Mouse (Mus musculus) c-Kit-positive CD71-negative TER-119-negative erythroid progenitor cells, embryonic 14.5 days (primary cell): ENCODE data around the gene Klb.
A peak's percentile ranks its signal among the peaks of the same experiment; 100 is the strongest.
"Not testable (repeated sequence)": the region's sequence is repeated elsewhere in the genome, so short reads cannot be mapped to it uniquely, and the experiment has no call there.

ENCODE experiments used
- DNase-seq: peaks from one replicate; pipeline ENCODE4 v3.0.0-alpha.2; 2013; ENCODE audit warnings: low read depth

The Klb gene

DNA sequence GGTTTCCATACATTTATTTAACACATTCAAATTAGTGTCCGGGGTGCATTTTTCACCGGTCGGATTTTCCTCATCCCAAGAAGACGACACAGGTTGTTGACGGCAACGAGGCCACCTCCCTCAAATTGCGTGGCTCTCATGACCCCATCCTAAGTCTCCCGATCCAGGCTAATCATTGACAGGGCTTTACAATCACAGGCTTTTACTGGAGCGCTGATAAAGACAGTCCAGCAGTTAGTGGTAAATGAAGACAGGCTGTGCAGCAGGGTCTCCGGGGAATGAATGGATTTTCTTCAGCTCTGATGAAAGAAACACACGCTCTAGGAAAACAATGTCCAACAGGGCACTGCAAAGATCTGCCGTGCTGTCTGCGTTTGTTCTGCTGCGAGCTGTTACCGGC, at the start of gene Klb:
TSS of gene Klb (plus strand) at position 147 of the 400 bp plus-strand sequence.
- no peak for DNase-seq

DNA sequence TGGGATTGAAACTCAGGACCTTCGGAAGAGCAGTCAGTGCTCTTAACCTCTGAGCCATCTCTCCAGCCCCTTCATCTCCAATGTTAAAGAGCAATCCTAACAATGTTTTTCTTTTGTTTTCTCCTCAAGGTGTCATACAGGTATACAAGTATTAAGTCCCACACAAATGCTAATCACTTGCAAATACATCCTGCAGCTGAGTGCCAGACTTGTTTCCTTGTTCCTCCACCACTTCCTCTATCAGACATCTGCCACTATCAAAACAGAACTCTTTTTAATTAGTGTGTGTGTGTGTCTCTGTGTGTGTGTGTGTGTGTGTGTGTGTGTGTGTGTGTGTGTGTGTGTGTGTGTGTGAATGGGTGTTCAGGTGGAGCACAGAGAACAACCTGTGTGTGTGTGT, 48.5 kb upstream of the Klb start:
- DNase-seq: not testable (repeated sequence)

DNA sequence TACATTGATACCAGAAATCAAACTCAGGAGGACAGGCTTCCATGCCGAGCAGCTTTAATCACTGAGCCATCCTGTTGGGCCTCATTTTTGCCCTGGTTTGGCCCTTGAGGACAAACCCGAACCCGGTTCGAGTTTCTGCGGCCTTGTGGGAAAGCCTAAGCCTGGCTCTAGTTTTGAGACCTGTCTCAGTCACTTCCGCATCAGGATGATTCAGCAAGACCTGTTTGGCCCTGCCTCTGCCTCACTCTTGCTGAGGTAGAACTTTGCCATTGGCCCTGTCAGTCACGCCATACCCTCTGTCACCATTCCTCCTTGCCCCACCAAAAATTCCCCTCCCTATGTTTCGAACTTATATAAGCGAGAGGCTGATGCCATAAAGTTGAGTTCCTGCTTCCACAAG, 48.0 kb upstream of the Klb start:
- no peak for DNase-seq

- no peak for DNase-seq
These were observed 42.6 kb upstream of the Klb start for GRCm38 (mm10) chr5:65305516-65305915.

DNA sequence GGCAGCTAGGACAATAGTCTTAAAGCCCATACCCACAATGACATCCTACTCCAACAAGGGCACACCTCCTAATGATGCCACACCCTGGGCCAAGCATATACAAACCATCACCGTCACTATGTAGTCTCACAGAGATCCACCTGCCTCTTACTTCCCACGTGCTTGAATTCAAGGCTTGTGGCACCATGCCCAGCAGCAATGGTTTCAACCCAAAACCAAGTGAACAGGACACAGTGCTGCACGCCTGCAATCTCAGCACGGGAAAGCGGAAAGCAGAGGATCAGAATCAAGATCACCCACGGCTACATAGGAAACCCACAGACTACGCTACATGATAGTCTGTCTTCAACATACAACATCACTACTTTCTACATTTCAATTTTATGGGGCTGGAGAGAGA, 39.9 kb upstream of the Klb start:
- no peak for DNase-seq

DNA sequence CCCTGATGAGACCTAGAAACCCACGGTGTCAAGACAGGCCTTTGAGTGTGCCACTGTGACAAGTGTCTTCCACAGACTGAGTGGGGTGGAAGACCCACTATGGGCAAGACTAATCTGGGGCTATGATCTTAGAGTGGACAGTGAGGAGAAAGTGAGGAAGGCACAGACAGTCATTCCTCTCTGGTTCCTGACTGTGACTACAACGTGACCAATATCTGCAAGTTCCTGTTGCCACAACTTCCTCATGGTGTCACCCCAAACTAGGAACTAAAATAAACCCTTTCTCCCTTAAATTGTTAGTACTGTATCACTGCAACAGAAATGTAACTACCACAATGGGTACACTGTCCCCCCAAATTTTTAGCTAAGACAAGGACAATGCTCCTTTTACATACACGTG, 39.2 kb upstream of the Klb start:
- DNase-seq: no peak

- DNase-seq: no peak
These were observed 28.9 kb upstream of the Klb start for GRCm38 (mm10) chr5:65319176-65319575.

DNA sequence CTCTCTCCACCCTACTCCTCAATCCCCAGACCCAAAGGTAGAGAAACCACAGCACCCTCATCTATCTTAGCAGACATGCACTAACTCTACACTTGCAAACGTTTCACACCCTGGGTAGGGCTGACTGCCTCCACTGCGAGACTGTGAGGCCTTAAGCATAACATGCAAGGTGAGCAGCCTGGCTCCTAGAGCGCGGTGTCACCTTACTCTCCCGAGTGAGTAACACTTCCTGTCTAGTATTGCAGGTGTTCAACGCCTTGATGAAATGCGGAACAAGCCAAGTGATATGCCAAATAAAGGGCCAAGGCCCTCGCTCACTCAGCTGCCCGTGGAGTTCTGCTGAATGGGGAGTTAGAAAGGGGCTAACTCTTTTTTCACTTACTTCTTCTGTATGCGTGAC, 25.9 kb upstream of the Klb start:
- no peak for DNase-seq

GRCm38 (mm10) chr5:65324271-65324670, 23.8 kb upstream of the Klb start:
- no peak for DNase-seq

DNA sequence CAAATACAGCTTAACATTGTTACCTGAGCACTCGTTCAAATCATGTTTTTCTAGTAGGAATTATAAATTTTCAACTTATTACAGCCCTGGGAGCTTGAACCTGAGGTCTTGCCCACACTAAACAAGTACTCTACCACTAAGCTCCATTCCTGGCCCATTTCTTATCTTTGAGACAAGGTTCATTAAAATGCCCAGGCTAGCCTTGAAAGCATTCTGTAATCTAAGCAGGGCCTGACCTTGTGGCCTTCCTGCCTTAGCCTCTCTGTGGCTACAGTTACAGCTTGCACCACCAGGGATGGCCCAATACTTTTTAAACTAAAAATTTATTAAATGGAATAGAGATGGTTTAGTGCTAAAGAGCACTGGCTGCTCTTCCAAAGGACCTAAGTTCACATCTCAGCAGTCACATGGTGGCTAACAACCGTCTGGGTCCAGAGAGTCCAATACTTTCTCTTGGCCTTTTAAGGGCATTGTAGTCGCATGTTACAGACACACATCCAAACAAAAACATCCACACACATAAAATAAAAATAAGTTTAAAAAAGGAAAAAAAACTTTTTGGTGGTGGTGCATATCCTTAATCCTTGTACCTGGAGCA, 23.3 kb upstream of the Klb start:
- no peak for DNase-seq

- DNase-seq: no peak
These were observed 21.9 kb upstream of the Klb start for GRCm38 (mm10) chr5:65326212-65326611.

DNA sequence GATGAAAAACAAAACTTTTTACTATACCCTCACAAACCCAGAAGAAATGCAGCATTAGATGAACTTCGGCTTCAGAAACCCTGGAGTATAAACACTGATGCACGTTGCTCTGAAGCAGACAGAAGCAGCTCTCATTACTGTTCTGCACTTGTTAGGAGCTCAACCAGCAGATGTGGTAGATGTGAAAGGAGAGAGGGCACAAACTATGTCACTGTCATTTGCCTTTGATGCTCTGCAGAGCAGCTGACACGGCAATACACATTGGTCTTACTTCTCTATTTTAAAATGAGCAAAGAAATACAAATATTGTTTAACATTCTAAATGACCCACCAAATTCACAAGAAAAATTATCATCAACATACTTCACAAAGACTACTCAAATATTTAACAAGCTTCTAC, 18.1 kb upstream of the Klb start:
- no peak for DNase-seq

GRCm38 (mm10) chr5:65334788-65335187, 13.3 kb upstream of the Klb start:
- DNase-seq: no peak

- peak; percentile 75 for DNase-seq
These were observed 12.6 kb upstream of the Klb start, which contains the start of gene Rfc1 for GRCm38 (mm10) chr5:65335298-65336074. Gene Rfc1, minus strand, starts transcription at chr5:65335670.

- DNase-seq: no peak
These were observed 12.1 kb upstream of the Klb start for GRCm38 (mm10) chr5:65336075-65336355.

GRCm38 (mm10) chr5:65338394-65338793, 9.7 kb upstream of the Klb start:
- DNase-seq: no peak

- no peak for DNase-seq
These were observed 7.9 kb upstream of the Klb start for GRCm38 (mm10) chr5:65340167-65340566.

DNA sequence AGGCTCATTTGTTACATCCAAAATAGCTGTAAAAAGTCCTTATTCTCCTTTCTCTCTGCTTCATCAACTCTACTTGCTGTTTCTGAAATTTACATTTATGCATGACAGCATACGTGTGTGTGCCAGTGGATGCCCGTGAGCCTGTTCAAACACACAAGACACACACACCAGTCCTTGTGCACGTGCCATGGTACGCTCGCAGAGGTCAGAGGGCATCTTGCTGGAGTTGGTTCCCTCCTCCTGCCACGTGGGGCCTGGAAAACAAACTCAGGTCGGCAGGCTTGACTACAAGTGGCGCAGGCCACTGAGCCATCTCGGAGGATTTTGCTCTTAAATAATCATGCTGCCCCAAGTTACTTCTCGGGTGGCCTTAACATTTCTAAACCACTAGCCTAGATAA, 2.4 kb downstream of the Klb start:
- DNase-seq: no peak

- DNase-seq: no peak
These were observed 6.0 kb downstream of the Klb start for GRCm38 (mm10) chr5:65354097-65354496.

- DNase-seq: no peak
These were observed 6.9 kb downstream of the Klb start for GRCm38 (mm10) chr5:65354985-65355384.

DNA sequence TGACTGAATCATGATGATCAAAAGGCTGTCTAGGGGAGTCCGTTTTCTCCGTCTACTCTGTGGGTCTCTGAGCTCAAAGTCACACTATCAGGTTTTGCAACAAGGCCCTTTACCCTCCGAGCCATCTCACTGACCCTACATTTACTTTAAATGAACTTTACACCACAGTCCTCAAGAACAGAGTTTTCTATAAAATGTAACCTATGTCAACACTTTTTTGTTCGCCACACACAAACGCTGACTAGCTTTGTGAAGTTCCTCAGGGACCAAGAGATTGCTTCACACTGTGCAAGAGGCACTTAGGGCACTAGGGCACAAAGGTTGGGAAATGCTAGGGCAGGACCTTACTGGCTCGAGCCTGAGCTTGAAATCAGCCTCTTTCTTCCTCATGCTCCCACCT, 8.7 kb downstream of the Klb start:
- DNase-seq: peak; percentile 12

DNA sequence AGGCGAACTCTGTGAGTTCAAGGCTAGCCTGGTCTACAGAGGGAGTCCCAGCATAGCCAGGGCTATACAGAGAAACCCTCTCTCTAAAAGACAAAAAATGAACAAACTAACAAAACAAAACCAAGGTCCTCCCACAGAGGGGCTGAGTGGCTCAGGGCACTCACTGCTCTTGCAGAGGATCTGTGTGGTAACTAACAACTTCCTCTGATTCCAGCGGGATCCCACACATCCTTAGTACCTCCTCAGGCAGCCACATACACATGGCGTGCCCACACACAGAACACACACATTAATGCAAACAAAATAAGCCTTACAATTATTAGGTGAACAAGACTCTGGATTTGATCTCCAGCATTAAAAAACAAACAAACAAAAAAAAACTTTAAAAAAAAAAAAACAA, 9.7 kb downstream of the Klb start:
- no peak for DNase-seq

- no peak for DNase-seq
These were observed 19.7 kb downstream of the Klb start for GRCm38 (mm10) chr5:65367837-65368236.

DNA sequence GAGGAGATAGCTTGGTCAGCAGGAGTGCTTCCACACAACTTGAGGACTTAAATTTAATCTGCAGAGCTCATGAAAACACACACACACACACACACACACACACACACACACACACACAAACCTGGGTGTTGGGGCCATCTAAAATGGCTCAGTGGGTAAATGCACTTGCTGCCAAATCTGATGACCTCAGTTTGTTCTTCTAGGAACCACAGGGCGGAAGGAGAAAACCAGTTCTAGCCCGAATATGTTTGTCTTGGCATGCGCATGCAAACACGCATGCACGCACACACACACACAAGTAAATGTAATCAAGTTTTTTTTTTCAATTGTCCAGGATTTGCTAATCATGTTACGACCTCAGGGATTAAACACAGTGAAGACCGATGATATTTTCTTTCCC, 23.4 kb downstream of the Klb start:
- no peak for DNase-seq
